Mouse (Mus musculus) urinary bladder, postnatal 36 days (tissue): ENCODE measurements around the gene E030025P04Rik.

ENCODE experiments used
- DNase-seq, 2 experiments: peaks; one replicate each; pipeline ENCODE4 v3.0.0; 2022; ENCODE audit warnings: low spot score in 2 of 2, mixed read lengths in 1 of 2

E030025P04Rik gene

DNA sequence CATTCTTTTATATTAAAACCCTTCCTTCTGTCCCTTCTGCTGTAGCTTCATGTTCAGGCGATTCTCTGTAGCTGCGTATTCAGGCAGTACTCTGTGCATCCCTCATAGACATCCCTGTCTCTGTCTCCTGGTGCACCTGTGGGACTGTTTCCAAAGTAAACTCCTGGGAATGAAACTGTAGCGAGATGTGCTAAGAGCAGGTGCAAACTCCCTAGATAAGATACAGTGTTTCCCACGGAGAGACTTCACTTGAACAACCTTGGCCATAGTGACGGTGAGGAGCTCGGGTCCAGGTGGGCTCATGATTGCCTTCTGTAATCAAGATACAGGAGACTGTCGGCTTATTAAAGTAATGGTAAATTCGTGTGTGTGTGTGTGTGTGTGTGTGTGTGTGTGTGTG, 41.5 kb downstream of the E030025P04Rik start:
- DNase-seq: no peak

DNA sequence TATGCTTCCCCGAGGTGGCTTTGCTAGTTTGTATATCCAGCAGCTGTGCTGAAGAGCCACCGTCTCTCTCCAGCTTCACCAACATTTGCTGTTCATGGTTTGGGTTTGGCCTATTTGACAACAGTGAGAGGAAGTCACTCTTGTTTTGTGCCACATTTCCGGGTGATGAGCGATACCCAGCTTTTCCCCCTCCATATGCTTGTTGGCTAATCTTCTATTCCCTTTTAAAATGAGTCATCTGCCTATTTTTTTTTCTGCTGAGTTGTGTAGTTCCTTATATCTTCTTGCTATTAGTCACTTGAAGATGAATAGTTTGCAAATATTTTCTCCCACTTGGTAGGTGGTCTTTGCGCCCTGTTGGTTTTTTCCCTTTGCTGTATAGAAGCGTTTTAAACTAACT, 43.9 kb downstream of the E030025P04Rik start:
- no peak for DNase-seq

DNA sequence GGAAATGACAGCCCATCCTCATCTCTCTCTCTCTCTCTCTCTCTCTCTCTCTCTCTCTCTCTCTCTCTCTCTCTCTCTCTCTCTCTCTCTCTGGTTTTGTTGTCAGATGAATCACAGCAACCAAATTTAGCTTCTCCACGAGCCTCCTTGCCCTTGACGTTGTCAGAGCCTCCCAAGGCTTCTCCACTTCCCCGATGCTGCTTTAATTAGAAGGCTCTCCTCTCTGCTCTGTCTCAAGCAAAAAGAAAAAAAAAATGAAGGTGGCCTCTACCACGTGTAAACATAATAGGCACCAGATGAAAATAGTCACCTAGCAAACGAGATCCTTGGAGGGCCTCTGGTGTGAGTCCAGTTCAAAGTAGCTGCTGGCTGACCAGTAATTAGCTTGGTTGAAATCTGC, 52.3 kb downstream of the E030025P04Rik start:
- no peak for DNase-seq
